Mouse (Mus musculus) CH12.LX (cell line): ENCODE measurements around the gene Gas2. TPM values are rescaled to one million over a fixed set of nuclear protein-coding genes. Genes with fewer than 3 reads are reported as not detected.

Experiments
- DNase-seq: peaks from one replicate; pipeline ENCODE4 v3.0.0-alpha.2; 2013; ENCODE audit errors: extremely low read depth
- H3K27ac ChIP-seq: 2 replicates; pipeline ENCODE4 v1.5.1; 2012; ENCODE audit warnings: low read depth, mild to moderate bottlenecking, control low read depth, moderate library complexity; ENCODE audit not compliant: insufficient read depth
- H3K27me3 ChIP-seq: replicated peaks from 2 replicates; pipeline ENCODE3; 2012; ENCODE audit warnings: inconsistent platforms
- H3K36me3 ChIP-seq, 2 experiments: replicated peaks in 1 of 2; 2 replicates each; pipeline versions ENCODE3 to v1.6.1; 2012; ENCODE audit warnings: inconsistent platforms in 1 of 2, low read length in 1 of 2, mild to moderate bottlenecking in 1 of 2, mixed read lengths in 1 of 2, moderate library complexity in 1 of 2; ENCODE audit not compliant: control insufficient read depth in 1 of 2, insufficient read depth in 1 of 2
- H3K4me1 ChIP-seq, 2 experiments: 2 replicates each; pipeline ENCODE4 v1.6.1; 2012; ENCODE audit warnings: inconsistent platforms in 1 of 2, moderate library complexity in 1 of 2; ENCODE audit not compliant: insufficient read depth in 2 of 2, control insufficient read depth in 1 of 2
- H3K4me2 ChIP-seq: 2 replicates; pipeline ENCODE4 v1.6.1; 2012; ENCODE audit warnings: low read depth, mild to moderate bottlenecking, control low read depth; ENCODE audit not compliant: poor library complexity, insufficient read depth, severe bottlenecking
- H3K4me3 ChIP-seq, 3 experiments: fragments of 150-350 bp in 1 of 3; sonication (generic) in 1 of 3; replicated peaks in 1 of 3; 2 replicates each; pipeline versions ENCODE3 to v1.5.1; 2011 to 2012; ENCODE audit warnings: low read depth in 2 of 3, low read length in 2 of 3, mild to moderate bottlenecking in 2 of 3, moderate library complexity in 2 of 3, control low read depth in 1 of 3, improper control_type of control experiment in 1 of 3, inconsistent platforms in 1 of 3, mixed read lengths in 1 of 3; ENCODE audit not compliant: poor library complexity in 1 of 3
- H3K79me2 ChIP-seq: replicated peaks from 2 replicates; pipeline ENCODE4 v1.6.1; 2012; ENCODE audit warnings: mild to moderate bottlenecking, moderate library complexity; ENCODE audit not compliant: control insufficient read depth, poor library complexity, insufficient read depth, severe bottlenecking; ENCODE audit errors: extremely low read depth
- H3K9ac ChIP-seq: 2 replicates; pipeline ENCODE4 v1.6.1; 2012; ENCODE audit warnings: low read depth, mild to moderate bottlenecking, control low read depth, moderate library complexity; ENCODE audit not compliant: insufficient read depth
- H3K9me3 ChIP-seq: replicated peaks from 2 replicates; pipeline ENCODE3; 2012; ENCODE audit warnings: low read length, inconsistent platforms, mixed read lengths
- CHD2 ChIP-seq: IDR thresholded peaks from 2 replicates; pipeline ENCODE4 v1.6.1; 2011; ENCODE audit warnings: low read length, improper control_type of control experiment
- ELF1 ChIP-seq: IDR thresholded peaks from 2 replicates; pipeline ENCODE4 v1.6.1; 2014; ENCODE audit warnings: low read depth, mild to moderate bottlenecking, inconsistent platforms, low read length, improper control_type of control experiment
- JUN ChIP-seq: IDR thresholded peaks from 2 replicates; pipeline ENCODE4 v1.6.1; 2011; ENCODE audit warnings: low read depth, mild to moderate bottlenecking, low read length, improper control_type of control experiment, moderate library complexity; ENCODE audit not compliant: insufficient read depth
- JUND ChIP-seq: conservative IDR thresholded peaks from 2 replicates; pipeline ENCODE4 v1.6.1; 2011; ENCODE audit warnings: low read depth, low read length, improper control_type of control experiment
- KAT2A ChIP-seq: IDR thresholded peaks from 2 replicates; pipeline ENCODE4 v1.6.1; 2012; ENCODE audit warnings: low read length, improper control_type of control experiment, inconsistent platforms; ENCODE audit not compliant: insufficient replicate concordance
- MAX ChIP-seq: IDR thresholded peaks from 2 replicates; pipeline ENCODE4 v1.6.1; 2011; ENCODE audit warnings: low read length, improper control_type of control experiment
- MAZ ChIP-seq: IDR thresholded peaks from 2 replicates; pipeline ENCODE4 v1.6.1; 2012; ENCODE audit warnings: low read depth, mild to moderate bottlenecking, inconsistent platforms, low read length, improper control_type of control experiment, moderate library complexity
- MXI1 ChIP-seq: IDR thresholded peaks from 2 replicates; pipeline ENCODE4 v1.6.1; 2011; ENCODE audit warnings: mild to moderate bottlenecking, low read depth, low read length, improper control_type of control experiment
- POLR2A ChIP-seq: IDR thresholded peaks from 2 replicates; pipeline ENCODE4 v1.6.1; 2011; ENCODE audit warnings: low read depth, mild to moderate bottlenecking, improper control_type of control experiment, low read length
- RAD21 ChIP-seq: IDR thresholded peaks from 2 replicates; pipeline ENCODE4 v1.6.1; 2011; ENCODE audit warnings: low read depth, mild to moderate bottlenecking, low read length, improper control_type of control experiment, moderate library complexity
- RCOR1 ChIP-seq: conservative IDR thresholded peaks from 2 replicates; pipeline ENCODE4 v1.6.1; 2012; ENCODE audit warnings: low read depth, mild to moderate bottlenecking, inconsistent platforms, low read length, improper control_type of control experiment
- SMC3 ChIP-seq: IDR thresholded peaks from 2 replicates; pipeline ENCODE4 v1.6.1; 2011; ENCODE audit warnings: low read depth, low read length, improper control_type of control experiment
- TBP ChIP-seq: conservative IDR thresholded peaks from 2 replicates; pipeline ENCODE4 v1.6.1; 2011; ENCODE audit warnings: low read depth, low read length, improper control_type of control experiment
- UBTF ChIP-seq: IDR thresholded peaks from 2 replicates; pipeline ENCODE4 v1.6.1; 2012; ENCODE audit warnings: low read depth, mild to moderate bottlenecking, inconsistent platforms, low read length, improper control_type of control experiment, moderate library complexity
- USF1 ChIP-seq: IDR thresholded peaks from 2 replicates; pipeline ENCODE4 v1.6.1; 2014; ENCODE audit warnings: low read depth, mild to moderate bottlenecking, inconsistent platforms, low read length, improper control_type of control experiment
- ZC3H11A ChIP-seq: IDR thresholded peaks from 2 replicates; pipeline ENCODE4 v1.6.1; 2012; ENCODE audit warnings: low read depth, mild to moderate bottlenecking, inconsistent platforms, low read length, improper control_type of control experiment
- dilution Hi-C: fragments of 300-500 bp; cut with MboI; formaldehyde crosslinking; loops from 2 replicates; pipeline ENCODE4 v1.14.3; 2020; ENCODE audit warnings: low sequenced_read_pairs; ENCODE audit not compliant: extremely low pct_unique_long_range_greater_than_20kb, extremely low pct_ligation_motif_present
- in situ Hi-C: fragments of 300-500 bp; cut with MboI; formaldehyde crosslinking; loops from 3 replicates; pipeline ENCODE4 v1.14.3; 2019; ENCODE audit warnings: low sequenced_read_pairs, low pct_ligation_motif_present, low pct_unique_long_range_greater_than_20kb, mixed read lengths
- polyA plus RNA-seq: library from polyadenylated mRNA; unstranded; fragments of >175 nt; gene quantifications from 2 replicates; pipeline ENCODE4 v1.2.1, GENCODE M21; 2012; ENCODE audit warnings: low read depth; ENCODE audit not compliant: insufficient read length
- total RNA-seq, 2 experiments: library from RNA; depleted of rRNA; stranded (reverse); fragments of 300-350 nt in 1 of 2; fragments of >200 nt in 1 of 2; gene quantifications; 2 replicates each; pipeline ENCODE4 v1.2.3; 2012 to 2014

Gene Gas2
- total and polyA plus RNA-seq, 3 experiments = 2.7 to 4.3 (median 3.3) TPM

DNA sequence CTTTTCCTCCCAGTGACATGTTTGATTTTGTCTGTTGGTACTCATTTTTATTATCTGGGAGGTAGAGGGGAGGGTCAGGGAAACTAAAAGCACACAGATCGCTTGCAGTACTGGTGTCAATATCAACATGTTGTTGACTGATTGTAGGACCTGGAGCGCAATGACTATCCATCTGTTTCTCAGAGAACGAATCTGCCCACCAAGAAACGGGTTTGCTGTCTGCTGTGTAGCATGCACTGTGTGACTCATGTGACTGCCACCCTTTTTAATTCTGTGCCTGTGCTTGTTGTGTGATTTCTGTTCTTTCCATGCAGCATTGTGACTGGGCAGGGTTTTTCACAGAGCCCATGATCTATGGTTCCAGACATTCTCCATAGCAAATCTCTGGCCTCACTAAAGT lies 69.4 kb downstream of the Gas2 start:
- in situ Hi-C loops = no loop called here
- DNase-seq = no peak
- dilution Hi-C loops = no loop called here
- peaks cover 5% of the 10 kb centered on the region for H3K9me3 ChIP-seq
- no peak overlapping the region for H3K9ac ChIP-seq
- H3K36me3 ChIP-seq = no peaks in the 10 kb centered on the region
- no peak for TF ChIP-seq USF1
- no peak for TF ChIP-seq SMC3
- TF ChIP-seq ELF1 = no peak
- no peak for TF ChIP-seq JUN
- no peak for TF ChIP-seq TBP
- TF ChIP-seq, all 38 proteins: peak for 0
- Histone ChIP-seq H3K79me2 (no peaks in the 10 kb centered on the region), H3K4me2 (no peak overlapping the region), H3K4me1 (no peaks in the 10 kb centered on the region), H3K27me3 (no peaks in the 10 kb centered on the region), H3K4me3 (no peak overlapping the region), H3K27ac (no peak overlapping the region)

- Histone ChIP-seq H3K27ac (no peak overlapping the region), H3K27me3 (no peaks in the 10 kb centered on the region), H3K79me2 (no peaks in the 10 kb centered on the region), H3K9me3 (no peaks in the 10 kb centered on the region), H3K4me3 (no peak overlapping the region), H3K9ac (no peak overlapping the region), H3K4me2 (no peak overlapping the region), H3K36me3 (no peaks in the 10 kb centered on the region), H3K4me1 (no peaks in the 10 kb centered on the region)
- DNase-seq = no peak
- in situ Hi-C loops (no loop called here), dilution Hi-C loops (no loop called here)
- no peak for TF ChIP-seq UBTF
- TF ChIP-seq RCOR1 = no peak
- TF ChIP-seq POLR2A = no peak
- TF ChIP-seq MAX = no peak
- TF ChIP-seq ELF1 = no peak
- TF ChIP-seq MAZ = no peak
Observed at GRCm38 (mm10) chr7:51937337-51937736, 75.5 kb downstream of the Gas2 start.

GRCm38 (mm10) chr7:51940461-51940860 lies 78.6 kb downstream of the Gas2 start:
- no peak overlapping the region for H3K27ac ChIP-seq
- H3K4me2 ChIP-seq = no peak overlapping the region
- no peaks in the 10 kb centered on the region for H3K4me1 ChIP-seq
- no peak overlapping the region for H3K9ac ChIP-seq
- H3K9me3 ChIP-seq = no peaks in the 10 kb centered on the region
- no peaks in the 10 kb centered on the region for H3K36me3 ChIP-seq
- H3K79me2 ChIP-seq = no peaks in the 10 kb centered on the region
- dilution Hi-C loops = no loop called here
- H3K27me3 ChIP-seq = no peaks in the 10 kb centered on the region
- H3K4me3 ChIP-seq = no peak overlapping the region
- no peak for DNase-seq
- TF ChIP-seq MXI1 (no peak), MAZ (no peak), KAT2A (no peak), CHD2 (no peak), RAD21 (no peak), ZC3H11A (no peak), JUND (no peak)
- TF ChIP-seq, all 38 proteins: peak for 0
- in situ Hi-C loops = no loop called here
